Mouse (Mus musculus) left cerebral cortex, adult 6 months (tissue): ENCODE results near the gene Gm15448. TPM values are rescaled to one million over a fixed set of nuclear protein-coding genes. Genes with fewer than 3 reads are reported as not detected.

ENCODE experiments used
- long read RNA-seq, 2 experiments: library from polyadenylated mRNA; unstranded; transcript quantifications; one replicate each; pipeline ENCODE4 v2.0.0; 2019 to 2020
- polyA plus RNA-seq: library from polyadenylated mRNA; unstranded; fragments of <200 nt; fragmentation: Nextera tagmentation; gene quantifications from 2 replicates; pipeline ENCODE4 v1.2.3, GENCODE M21; 2021

Gm15448 gene
- not detected in 2 replicates for polyA plus RNA-seq
- long read RNA-seq, experiment 1 = 0 reads
- long read RNA-seq, experiment 2 = 0 reads

DNA sequence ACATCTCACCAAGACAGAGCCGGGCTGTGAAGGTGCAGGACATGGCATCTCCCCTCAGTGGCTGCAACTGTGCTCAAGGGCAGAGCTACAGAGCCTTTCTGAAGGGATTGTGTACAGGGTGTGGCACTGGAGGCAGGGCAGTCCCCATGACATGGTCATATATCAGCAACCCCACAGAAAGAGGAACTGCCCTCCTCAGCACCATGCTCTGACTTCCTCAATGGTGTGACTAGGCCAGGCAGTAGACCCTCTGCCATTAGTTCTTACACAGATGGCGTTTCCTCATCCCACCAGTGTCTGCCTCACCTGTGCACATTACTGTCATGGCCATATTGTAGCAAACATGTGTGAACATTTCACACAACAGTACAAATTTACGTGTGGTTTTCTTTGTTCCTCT lies at the start of gene Gm15448:
Gene Gm15448, minus strand, starts transcription at position 89 of the 400 bp plus-strand sequence.

DNA sequence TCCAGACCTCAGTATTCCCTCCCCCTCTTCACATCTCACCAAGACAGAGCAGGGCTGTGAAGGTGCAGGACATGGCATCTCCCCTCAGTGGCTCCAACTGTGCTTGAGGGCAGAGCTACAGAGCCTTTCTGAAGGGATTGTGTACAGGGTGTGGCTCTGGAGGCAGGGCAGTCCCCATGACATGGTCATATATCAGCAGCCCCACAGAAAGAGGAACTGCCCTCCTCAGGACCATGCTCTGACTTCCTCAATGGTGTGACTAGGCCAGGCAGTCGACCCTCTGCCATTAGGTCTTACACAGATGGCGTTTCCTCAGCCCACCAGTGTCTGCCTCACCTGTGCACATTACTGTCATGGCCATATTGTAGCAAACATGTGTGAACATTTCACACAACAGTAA lies 19.5 kb upstream of the Gm15448 start, which contains the start of gene Pira2:
Gene Pira2, minus strand, starts transcription at position 101 of the 400 bp plus-strand sequence.

Other genes with a start within 250 kb of the Gm15448 start
- 0.29 and 0.43 TPM in 2 replicates for gene Oscar, start 209.5 kb downstream of the Gm15448 start, polyA plus RNA-seq
- gene Ndufa3, start 208.3 kb downstream of the Gm15448 start, polyA plus RNA-seq = 1,579 and 1,845 TPM in 2 replicates
- gene Tfpt, start 195.8 kb downstream of the Gm15448 start, polyA plus RNA-seq = 32.7 and 37.1 TPM in 2 replicates
- 50.5 and 56.9 TPM in 2 replicates for gene Prpf31, start 195.7 kb downstream of the Gm15448 start, polyA plus RNA-seq
- gene Cnot3, start 180.4 kb downstream of the Gm15448 start, polyA plus RNA-seq = 19.6 and 20.0 TPM in 2 replicates
- 5.6 and 6.7 TPM in 2 replicates for gene Leng1, start 159.8 kb downstream of the Gm15448 start, polyA plus RNA-seq
- 0.17 and 0.54 TPM in 2 replicates for gene Tmc4, start 148.1 kb downstream of the Gm15448 start, polyA plus RNA-seq
- 124 and 129 TPM in 2 replicates for gene Tsen34, start 132.8 kb downstream of the Gm15448 start, polyA plus RNA-seq
- gene Mboat7, start 132.2 kb downstream of the Gm15448 start, polyA plus RNA-seq = 90.7 and 112 TPM in 2 replicates
- 1,276 and 1,338 TPM in 2 replicates for gene Rps9, start 121.7 kb downstream of the Gm15448 start, polyA plus RNA-seq
- gene Pirb, start 105.3 kb downstream of the Gm15448 start, polyA plus RNA-seq = 0.32 and 0.36 TPM in 2 replicates
- not detected in 2 replicates for gene Pira2, start 19.4 kb upstream of the Gm15448 start, polyA plus RNA-seq
- gene Gm14548, start 72.4 kb upstream of the Gm15448 start, polyA plus RNA-seq = not detected in 2 replicates
- not detected in 2 replicates for gene Lilra6, start 89.8 kb upstream of the Gm15448 start, polyA plus RNA-seq
- gene Lair1, start 237.5 kb upstream of the Gm15448 start, polyA plus RNA-seq = 7.8 and 9.5 TPM in 2 replicates